22 mouse cellular contexts compared by ENCODE assay signal in genomic region chr5:112671961-112672360, GRCm38 (mm10).
DNase-seq lines count a peak whose midpoint lies in the region; ATAC-seq and TF ChIP-seq lines count a peak whose summit lies in the region.
"Had no signal": no experiment of that assay in that cellular context is flagged by ENCODE, and none has a peak within 500 bp of the region (broad histone marks: within the 10 kb centered on the region; RNA-seq: fewer than 3 reads in every experiment).

No protein-coding gene starts in this region.

- no peaks in the 10 kb centered on the region for H3K4me1 ChIP-seq in lung, postnatal 0 days (ENCODE audit: insufficient read depth, low read depth, low read length)
- H3K4me1 ChIP-seq in stomach, embryonic 15.5 days: no peaks in the 10 kb centered on the region
- H3K4me1 ChIP-seq: forebrain, embryonic 12.5 days; liver, embryonic 15.5 days had no signal

- no peak for ATAC-seq in lung, postnatal 0 days
- ATAC-seq in stomach, embryonic 15.5 days (ENCODE audit: insufficient read depth, low FRiP score, low read depth): peak; percentile 65; the same call in 1 of the 2 replicates
- ATAC-seq: midbrain, embryonic 16.5 days had no signal

- peak; percentile 21 for DNase-seq in lung, postnatal 0 days (ENCODE audit: low spot score)
- no peak for DNase-seq in lung, postnatal 14 days
- DNase-seq in 3T3-L1 (ENCODE audit: low read depth, low spot score) (peak; percentile 14), R1 (ENCODE audit: low read depth, low spot score) (peak; percentile 94)
- no peak for DNase-seq in cerebellum, postnatal 14 days
- no peak for DNase-seq in urinary bladder, postnatal 25 days (ENCODE audit: low spot score)
- DNase-seq: adrenal gland, postnatal 10 days; cerebellum, adult 2 months; cerebellum, postnatal 36 days; embryo, embryonic 11 days; kidney, adult 2 months; left cerebral cortex, postnatal 4 days had no signal

- H3K27ac ChIP-seq in lung, postnatal 0 days (ENCODE audit: low read length): no peak overlapping the region
- no peak overlapping the region for H3K27ac ChIP-seq in stomach, embryonic 15.5 days
- H3K27ac ChIP-seq: embryonic facial prominence, embryonic 13.5 days; forebrain, embryonic 12.5 days; kidney, postnatal 0 days; limb, embryonic 15.5 days; liver, embryonic 15.5 days; lung, embryonic 15.5 days; macrophage had no signal

- no peak overlapping the region for H3K9ac ChIP-seq in lung, postnatal 0 days (replicated peaks; ENCODE audit: low read depth)
- no peak overlapping the region for H3K9ac ChIP-seq in stomach, embryonic 15.5 days
- H3K9ac ChIP-seq: embryonic facial prominence, embryonic 13.5 days; forebrain, embryonic 12.5 days; limb, embryonic 15.5 days; liver, embryonic 15.5 days; lung, embryonic 15.5 days had no signal

- no peaks in the 10 kb centered on the region for H3K36me3 ChIP-seq in lung, postnatal 0 days (ENCODE audit: insufficient read depth, low read length)
- H3K36me3 ChIP-seq in stomach, embryonic 15.5 days: no peaks in the 10 kb centered on the region
- H3K36me3 ChIP-seq: embryonic facial prominence, embryonic 13.5 days; forebrain, embryonic 12.5 days; limb, embryonic 15.5 days; liver, embryonic 15.5 days; lung, embryonic 15.5 days had no signal

- no peaks in the 10 kb centered on the region for H3K27me3 ChIP-seq in lung, postnatal 0 days (replicated peaks; ENCODE audit: insufficient read depth, low read length)
- H3K27me3 ChIP-seq in stomach, embryonic 15.5 days (replicated peaks): no peaks in the 10 kb centered on the region
- H3K27me3 ChIP-seq: embryonic facial prominence, embryonic 13.5 days; forebrain, embryonic 12.5 days; limb, embryonic 15.5 days; liver, embryonic 15.5 days; lung, embryonic 15.5 days had no signal

- H3K9me3 ChIP-seq in lung, postnatal 0 days (ENCODE audit: low read length): no peaks in the 10 kb centered on the region
- H3K9me3 ChIP-seq in stomach, embryonic 15.5 days: no peaks in the 10 kb centered on the region
- H3K9me3 ChIP-seq: embryonic facial prominence, embryonic 13.5 days; forebrain, embryonic 12.5 days; limb, embryonic 15.5 days; liver, embryonic 15.5 days; lung, embryonic 15.5 days had no signal

- TF ChIP-seq CTCF in lung, postnatal 0 days (IDR thresholded peaks at IDR 0.05): no peak

- WGBS in lung, postnatal 0 days: 24% methylated on average over 2 of the region's 2 CpGs
- 37% methylated on average over 2 of the region's 2 CpGs for WGBS in stomach, embryonic 15.5 days

- no peak overlapping the region for H3K4me2 ChIP-seq in lung, postnatal 0 days (replicated peaks; ENCODE audit: low read depth, low read length)
- no peak overlapping the region for H3K4me2 ChIP-seq in stomach, embryonic 15.5 days
- H3K4me2 ChIP-seq: embryonic facial prominence, embryonic 13.5 days; forebrain, embryonic 12.5 days; limb, embryonic 15.5 days; liver, embryonic 15.5 days; lung, embryonic 15.5 days had no signal

- TF ChIP-seq EP300 in lung, postnatal 0 days (IDR thresholded peaks at IDR 0.05): no peak

- no peak overlapping the region for H3K4me3 ChIP-seq in lung, postnatal 0 days (ENCODE audit: low read depth, low read length)
- H3K4me3 ChIP-seq in stomach, embryonic 15.5 days (replicated peaks): no peak overlapping the region
- H3K4me3 ChIP-seq: embryonic facial prominence, embryonic 13.5 days; erythroblast, embryonic 14.5 days; forebrain, embryonic 12.5 days; limb, embryonic 15.5 days; liver, embryonic 15.5 days; lung, embryonic 15.5 days had no signal

Comparison
In these comparisons a context has a peak if more than half of its experiments do, and no peak if none do; other contexts are left out.
1. DNase-seq: peak in lung, postnatal 0 days (single experiment), 3T3-L1 (single experiment) and R1 (single experiment); none in lung, postnatal 14 days (single experiment), cerebellum, postnatal 14 days (0 of 2) and urinary bladder, postnatal 25 days (single experiment).